ENCODE assay signal across 14 mouse cellular contexts in the genomic region with DNA sequence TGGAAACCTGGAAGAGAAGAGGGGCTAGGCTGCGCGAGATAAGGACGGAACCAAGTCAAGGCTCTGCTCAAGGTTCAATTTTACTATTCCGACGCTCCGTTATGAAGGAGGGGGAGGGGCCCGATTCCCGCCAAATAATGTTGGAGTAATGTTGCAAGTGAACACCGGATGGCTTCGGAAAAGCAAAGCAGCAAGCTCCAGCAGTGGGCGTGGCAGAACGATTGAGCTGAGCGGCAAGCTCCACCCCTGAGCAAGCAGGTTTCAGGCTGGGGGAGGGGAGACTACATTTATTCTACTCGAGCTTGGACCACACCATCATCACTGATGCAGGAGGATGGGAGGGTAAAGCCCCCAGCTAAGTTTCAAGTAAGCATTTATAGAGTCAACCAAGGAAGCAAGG.
A peak's percentile ranks its signal among the peaks of the same experiment; 100 is the strongest.
DNase-seq lines count a peak whose midpoint lies in the region; ATAC-seq and TF ChIP-seq lines count a peak whose summit lies in the region.
"Had no signal": no experiment of that assay in that cellular context is flagged by ENCODE, and none has a peak within 500 bp of the region (broad histone marks: within the 10 kb centered on the region; RNA-seq: fewer than 3 reads in every experiment).

No protein-coding gene starts in this region.

- H3K4me1 ChIP-seq in intestine, embryonic 15.5 days (replicated peaks) = no peaks in the 10 kb centered on the region
- H3K4me1 ChIP-seq in intestine, postnatal 0 days (replicated peaks; ENCODE audit: control insufficient read depth, insufficient read depth, low read length) = no peaks in the 10 kb centered on the region
- H3K4me1 ChIP-seq in ES-Bruce4 (ENCODE audit: control insufficient read depth, insufficient read depth, low read length) = peaks cover 1% of the 10 kb centered on the region
- no peaks in the 10 kb centered on the region for H3K4me1 ChIP-seq in hindbrain, embryonic 15.5 days (replicated peaks)
- H3K4me1 ChIP-seq: liver, embryonic 12.5 days had no signal

- H3K27ac ChIP-seq in intestine, embryonic 15.5 days = no peak overlapping the region
- H3K27ac ChIP-seq in intestine, postnatal 0 days (ENCODE audit: low read depth, low read length) = no peak overlapping the region
- no peak overlapping the region for H3K27ac ChIP-seq in ES-Bruce4 (ENCODE audit: insufficient read depth, low read length)
- no peak overlapping the region for H3K27ac ChIP-seq in hindbrain, embryonic 15.5 days (replicated peaks)
- H3K27ac ChIP-seq: liver, embryonic 12.5 days had no signal

- no peak overlapping the region for H3K9ac ChIP-seq in intestine, embryonic 15.5 days
- no peak overlapping the region for H3K9ac ChIP-seq in intestine, postnatal 0 days (ENCODE audit: low read depth, low read length)
- H3K9ac ChIP-seq in ES-Bruce4 (ENCODE audit: low read depth, poor library complexity, severe bottlenecking) = no peak overlapping the region
- H3K9ac ChIP-seq in hindbrain, embryonic 15.5 days = no peak overlapping the region
- H3K9ac ChIP-seq: liver, embryonic 12.5 days had no signal

- H3K27me3 ChIP-seq in intestine, embryonic 15.5 days (replicated peaks) = no peaks in the 10 kb centered on the region
- H3K27me3 ChIP-seq in intestine, postnatal 0 days (replicated peaks; ENCODE audit: control insufficient read depth, insufficient read depth, low read length) = no peaks in the 10 kb centered on the region
- H3K27me3 ChIP-seq in ES-Bruce4 (ENCODE audit: control insufficient read depth, insufficient read depth, low read length, poor library complexity, severe bottlenecking) = no peaks in the 10 kb centered on the region
- no peaks in the 10 kb centered on the region for H3K27me3 ChIP-seq in hindbrain, embryonic 15.5 days

- WGBS in intestine, embryonic 15.5 days = 28% methylated on average over 14 of the region's 14 CpGs
- 17% methylated on average over 14 of the region's 14 CpGs for WGBS in intestine, postnatal 0 days
- WGBS in hindbrain, embryonic 15.5 days = 31% methylated on average over 14 of the region's 14 CpGs

- peak; percentile 52 for DNase-seq in ZHBTc4 (ENCODE audit: low read depth, low spot score)
- DNase-seq in gastrocnemius, postnatal 10 days = no peak
- no peak for DNase-seq in cerebellum, adult 11-12 months
- DNase-seq: adrenal gland, adult 2 months; gastrocnemius, postnatal 36 days; kidney, adult 11 months had no signal

- no peak for ATAC-seq in intestine, embryonic 15.5 days
- no peak for ATAC-seq in intestine, postnatal 0 days
- peak; percentile 19; the same call in 1 of the 2 replicates for ATAC-seq in hindbrain, embryonic 15.5 days (ENCODE audit: low FRiP score, low read depth)
- no peak for ATAC-seq in frontal cortex, adult (ENCODE audit: low TSS enrichment)
- ATAC-seq: CD4-positive, CD25-positive, alpha-beta regulatory T cell, adult 4 months; liver, embryonic 12.5 days had no signal

- no peaks in the 10 kb centered on the region for H3K36me3 ChIP-seq in intestine, embryonic 15.5 days
- H3K36me3 ChIP-seq in intestine, postnatal 0 days (ENCODE audit: control insufficient read depth, insufficient read depth) = no peaks in the 10 kb centered on the region
- no peaks in the 10 kb centered on the region for H3K36me3 ChIP-seq in ES-Bruce4 (ENCODE audit: control insufficient read depth, insufficient read depth, low read length, poor library complexity, severe bottlenecking)
- no peaks in the 10 kb centered on the region for H3K36me3 ChIP-seq in hindbrain, embryonic 15.5 days
- H3K36me3 ChIP-seq: liver, embryonic 12.5 days had no signal

- peak; percentile 60; the same call in 1 of the 2 replicates for TF ChIP-seq EP300 in ES-Bruce4 (IDR thresholded peaks at IDR 0.05; ENCODE audit: insufficient read depth, low read depth, low read length)

- no peak for TF ChIP-seq CTCF in intestine, postnatal 0 days (IDR thresholded peaks at IDR 0.05; ENCODE audit: low read depth)
- TF ChIP-seq CTCF in ES-Bruce4 (IDR thresholded peaks at IDR 0.05; ENCODE audit: low read depth, low read length) = no peak

- TF ChIP-seq POLR2A in ES-Bruce4 (IDR thresholded peaks at IDR 0.05; ENCODE audit: insufficient read depth, low read length) = no peak

- H3K9me3 ChIP-seq in intestine, embryonic 15.5 days = no peaks in the 10 kb centered on the region
- H3K9me3 ChIP-seq in intestine, postnatal 0 days (ENCODE audit: control insufficient read depth) = no peaks in the 10 kb centered on the region
- no peaks in the 10 kb centered on the region for H3K9me3 ChIP-seq in ES-Bruce4 (replicated peaks; ENCODE audit: control insufficient read depth, insufficient read depth, low read length, poor library complexity, severe bottlenecking)
- H3K9me3 ChIP-seq in hindbrain, embryonic 15.5 days = no peaks in the 10 kb centered on the region
- H3K9me3 ChIP-seq: liver, embryonic 12.5 days had no signal

- H3K4me3 ChIP-seq in intestine, embryonic 15.5 days (replicated peaks) = no peak overlapping the region
- no peak overlapping the region for H3K4me3 ChIP-seq in intestine, postnatal 0 days (ENCODE audit: low read depth, low read length)
- no peak overlapping the region for H3K4me3 ChIP-seq in ES-Bruce4 (ENCODE audit: low read depth, low read length)
- H3K4me3 ChIP-seq in hindbrain, embryonic 15.5 days = no peak overlapping the region
- H3K4me3 ChIP-seq: liver, embryonic 12.5 days; myocyte had no signal

- H3K4me2 ChIP-seq in intestine, embryonic 15.5 days (replicated peaks) = 0 out of 2 replicates have a peak overlapping the region, but pooled peaks have one; percentile 22
- no peak overlapping the region for H3K4me2 ChIP-seq in intestine, postnatal 0 days (replicated peaks; ENCODE audit: low read depth)
- peak overlapping the region; percentile 30 for H3K4me2 ChIP-seq in hindbrain, embryonic 15.5 days
- H3K4me2 ChIP-seq: liver, embryonic 12.5 days had no signal
